Mouse (Mus musculus) limb, embryonic 11.5 days (tissue): ENCODE data around the gene Nfic. TPM values are rescaled to one million over a fixed set of nuclear protein-coding genes. Genes with fewer than 3 reads are reported as not detected.
A peak's percentile ranks its signal among the peaks of the same experiment; 100 is the strongest.

Experiments
- ATAC-seq: fragments of 200-750 bp; cut with Nextera tagmentation; 2 replicates; pipeline ENCODE4 v1.8.0; 2017; ENCODE audit warnings: low read depth; ENCODE audit not compliant: insufficient number of reproducible peaks, low FRiP score, low TSS enrichment
- DNase-seq: peaks from one replicate; pipeline ENCODE4 v3.0.0-alpha.2; 2015; ENCODE audit warnings: low spot score
- H3K27ac ChIP-seq: fragments of 300-500 bp; sonication (generic); replicated peaks from 2 replicates; pipeline ENCODE4 v1.5.1; 2014; ENCODE audit warnings: low read depth, mild to moderate bottlenecking, low read length
- H3K27me3 ChIP-seq: fragments of 300-500 bp; sonication (generic); 2 replicates; pipeline ENCODE4 v1.6.1; 2014; ENCODE audit warnings: mild to moderate bottlenecking, low read length, mixed read lengths; ENCODE audit not compliant: control insufficient read depth, insufficient read depth
- H3K36me3 ChIP-seq: fragments of 300-500 bp; sonication (generic); 2 replicates; pipeline ENCODE4 v1.6.1; 2014; ENCODE audit warnings: mild to moderate bottlenecking, low read length, moderate library complexity, mixed read lengths; ENCODE audit not compliant: control insufficient read depth, insufficient read depth
- H3K4me1 ChIP-seq: fragments of 300-500 bp; sonication (generic); 2 replicates; pipeline ENCODE4 v1.6.1; 2014; ENCODE audit warnings: low read length, mixed read lengths; ENCODE audit not compliant: control insufficient read depth, insufficient read depth
- H3K4me2 ChIP-seq: fragments of 300-500 bp; sonication (generic); 2 replicates; pipeline ENCODE4 v1.6.1; 2014; ENCODE audit warnings: low read depth, mild to moderate bottlenecking, moderate library complexity; ENCODE audit not compliant: severe bottlenecking
- H3K4me3 ChIP-seq: fragments of 300-500 bp; sonication (generic); 2 replicates; pipeline ENCODE4 v1.5.1; 2014; ENCODE audit warnings: low read depth, low read length
- H3K9ac ChIP-seq: fragments of 300-500 bp; sonication (generic); 2 replicates; pipeline ENCODE4 v1.6.1; 2014; ENCODE audit warnings: mild to moderate bottlenecking, low read length
- H3K9me3 ChIP-seq: fragments of 300-500 bp; sonication (generic); 2 replicates; pipeline ENCODE4 v1.6.1; 2016; ENCODE audit warnings: low read length; ENCODE audit not compliant: control insufficient read depth
- WGBS: fragments of 180-500 bp; shearing (Covaris S2); extraction: QIAGEN DNeasy Blood & Tissue Kit; methylation state at CpG from one replicate; pipeline ENCODE4 v1.1.7; 2014; 5-methylcytosine and 5-hydroxymethylcytosine counted together
- polyA plus RNA-seq: library from polyadenylated mRNA; unstranded; fragments of >200 nt; fragmentation: Nextera tagmentation; extraction: Ambion mirVana; gene quantifications from 2 replicates; pipeline ENCODE4 v1.2.1, GENCODE M21; 2014

Gene Nfic
- polyA plus RNA-seq, 1 experiment from 2014 or later = 16.7 TPM

GRCm38 (mm10) chr10:81363436-81364346 is 91.7 kb downstream of the Nfic start:
- Histone ChIP-seq H3K27ac (no peak overlapping the region), H3K36me3 (peaks cover 19% of the 10 kb centered on the region), H3K9me3 (no peaks in the 10 kb centered on the region), H3K27me3 (peaks cover 27% of the 10 kb centered on the region), H3K4me2 (peak overlapping the region; percentile 54), H3K4me3 (peak overlapping the region; percentile 28), H3K4me1 (peaks cover 17% of the 10 kb centered on the region), H3K9ac (no peak overlapping the region; the same call in 1 of the 2 replicates)
- ATAC-seq (0 out of 2 replicates have a peak, but pooled peaks have one; percentile 0), DNase-seq (no peak)
- 7% methylated on average over 54 of the region's 54 CpGs for WGBS

- H3K4me3 ChIP-seq = no peak overlapping the region
- peaks cover 26% of the 10 kb centered on the region for H3K4me1 ChIP-seq
- H3K9ac ChIP-seq = no peak overlapping the region
- DNase-seq (no peak), ATAC-seq (no peak)
- H3K27ac ChIP-seq = no peak overlapping the region
- peaks cover 9% of the 10 kb centered on the region for H3K36me3 ChIP-seq
- no peak overlapping the region for H3K4me2 ChIP-seq
- H3K27me3 ChIP-seq = peaks cover 27% of the 10 kb centered on the region
- WGBS = 74% methylated on average over 12 of the region's 12 CpGs
- H3K9me3 ChIP-seq = no peaks in the 10 kb centered on the region
These were observed 93.0 kb downstream of the Nfic start for GRCm38 (mm10) chr10:81362336-81362949.

- Histone ChIP-seq H3K9me3 (no peaks in the 10 kb centered on the region), H3K27ac (no peak overlapping the region), H3K36me3 (peaks cover 2% of the 10 kb centered on the region; the same call in 1 of the 2 replicates), H3K4me3 (no peak overlapping the region), H3K9ac (0 out of 2 replicates have a peak overlapping the region, but pooled peaks have one; percentile 0), H3K4me2 (no peak overlapping the region), H3K4me1 (peaks cover 30% of the 10 kb centered on the region), H3K27me3 (peaks cover 27% of the 10 kb centered on the region)
- WGBS = 63% methylated on average over 8 of the region's 8 CpGs
- ATAC-seq (no peak), DNase-seq (no peak)
These were observed 94.7 kb downstream of the Nfic start for GRCm38 (mm10) chr10:81360721-81361120.

GRCm38 (mm10) chr10:81358841-81359240 is 96.6 kb downstream of the Nfic start:
- Histone ChIP-seq H3K9ac (no peak overlapping the region), H3K4me3 (0 out of 2 replicates have a peak overlapping the region, but pooled peaks have one; percentile 77)
- DNase-seq = no peak

GRCm38 (mm10) chr10:81358209-81358608 is 97.2 kb downstream of the Nfic start:
- WGBS = 29% methylated on average over 4 of the region's 4 CpGs
- peak overlapping the region; percentile 75 for H3K9ac ChIP-seq
- peak overlapping the region; percentile 77 for H3K4me3 ChIP-seq
- H3K4me1 ChIP-seq = peaks cover 13% of the 10 kb centered on the region; the same call in 1 of the 2 replicates
- peaks cover 7% of the 10 kb centered on the region for H3K27me3 ChIP-seq
- ATAC-seq (no peak), DNase-seq (no peak)
- H3K4me2 ChIP-seq = peak overlapping the region; percentile 99
- no peak overlapping the region for H3K27ac ChIP-seq
- peaks cover 2% of the 10 kb centered on the region; the same call in 1 of the 2 replicates for H3K36me3 ChIP-seq
- H3K9me3 ChIP-seq = no peaks in the 10 kb centered on the region

More at GRCm38 (mm10) chr10:81358841-81359240, 96.6 kb downstream of the Nfic start:
- Histone ChIP-seq H3K9me3 (no peaks in the 10 kb centered on the region), H3K36me3 (peaks cover 2% of the 10 kb centered on the region; the same call in 1 of the 2 replicates), H3K4me1 (peaks cover 18% of the 10 kb centered on the region), H3K27ac (no peak overlapping the region), H3K27me3 (peaks cover 14% of the 10 kb centered on the region), H3K4me2 (no peak overlapping the region)
- ATAC-seq = no peak
- WGBS = 67% methylated on average over 1 of the region's 1 CpGs

- Histone ChIP-seq H3K9me3 (no peaks in the 10 kb centered on the region), H3K4me1 (peaks cover 13% of the 10 kb centered on the region; the same call in 1 of the 2 replicates), H3K9ac (peak within 1 kb of the TSS; percentile 75), H3K27ac (no peak within 1 kb of the TSS), H3K27me3 (no peaks in the 10 kb centered on the region), H3K4me2 (peak within 1 kb of the TSS; percentile 99), H3K36me3 (peaks cover 2% of the 10 kb centered on the region; the same call in 1 of the 2 replicates), H3K4me3 (peak within 1 kb of the TSS; percentile 77)
- WGBS = 2% methylated on average over 73 of the region's 79 CpGs
- ATAC-seq = peak; percentile 85
- DNase-seq = peak; percentile 86
These were observed 98.2 kb downstream of the Nfic start, which contains the start of gene Mfsd12 for GRCm38 (mm10) chr10:81356991-81357844. TSS of gene Mfsd12 (plus strand) at chr10:81357491.

GRCm38 (mm10) chr10:81356352-81356990 is 99.0 kb downstream of the Nfic start:
- WGBS = 48% methylated on average over 12 of the region's 12 CpGs
- no peaks in the 10 kb centered on the region for H3K27me3 ChIP-seq
- no peaks in the 10 kb centered on the region for H3K9me3 ChIP-seq
- DNase-seq (no peak), ATAC-seq (no peak)
- H3K4me3 ChIP-seq = peak overlapping the region; percentile 77; the same call in 1 of the 2 replicates
- H3K27ac ChIP-seq = no peak overlapping the region
- H3K36me3 ChIP-seq = peaks cover 2% of the 10 kb centered on the region; the same call in 1 of the 2 replicates
- H3K4me1 ChIP-seq = peaks cover 13% of the 10 kb centered on the region; the same call in 1 of the 2 replicates
- H3K4me2 ChIP-seq = peak overlapping the region; percentile 99
- H3K9ac ChIP-seq = no peak overlapping the region
